In the genomic region with DNA sequence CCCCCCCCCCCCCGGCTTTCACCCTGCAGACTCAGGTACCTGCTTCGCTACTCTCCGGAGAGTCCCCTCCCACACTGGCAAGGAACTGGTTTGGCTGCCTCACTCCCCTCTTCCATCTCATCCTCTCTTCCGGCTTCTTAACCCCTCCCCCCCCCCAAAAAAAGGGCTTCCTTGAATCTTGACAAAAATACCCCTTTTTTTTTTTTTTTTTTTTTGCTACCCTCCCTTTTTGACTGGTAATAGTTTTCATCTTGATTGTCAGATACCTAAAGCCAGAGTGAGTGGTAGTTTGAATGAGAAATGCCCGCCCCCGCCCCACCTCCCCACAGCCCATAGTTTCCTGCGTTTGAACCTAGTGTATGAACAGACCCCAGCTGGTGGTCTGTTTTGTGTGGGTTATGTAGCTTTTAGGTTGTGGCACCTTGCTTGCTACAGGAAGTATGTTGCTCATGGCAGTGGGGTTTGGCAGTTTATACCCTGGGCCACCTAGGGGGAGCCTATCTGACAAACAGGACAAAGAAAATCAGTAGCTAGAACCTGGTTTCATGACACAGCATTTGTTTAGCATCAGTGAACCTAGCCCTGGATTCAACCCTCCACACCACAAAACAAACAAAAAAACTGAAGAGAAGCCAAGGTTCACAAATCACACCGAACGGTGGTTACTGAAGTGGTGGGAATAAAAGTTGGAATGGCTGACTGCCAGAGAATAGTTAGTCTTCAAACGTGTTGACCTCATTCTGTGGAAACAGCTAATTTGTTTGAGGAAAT, we compare ENCODE assay signal across 7 mouse cellular contexts. TPM values are rescaled to one million over a fixed set of nuclear protein-coding genes. Genes with fewer than 3 reads are reported as not detected.
DNase-seq lines count a peak whose midpoint lies in the region; ATAC-seq and TF ChIP-seq lines count a peak whose summit lies in the region.

No protein-coding gene starts in this region.

- peak overlapping the region; percentile 25 for H3K4me3 ChIP-seq in limb, embryonic 12.5 days (replicated peaks)
- H3K4me3 ChIP-seq in myocyte, result no peak overlapping the region

- ATAC-seq in hematopoietic stem cell, adult 5-6 weeks (replicated peaks in 1 of 2; ENCODE audit: insufficient read depth in 1 of 2, low FRiP score in 2 of 2, low TSS enrichment in 1 of 2, low read depth in 1 of 2, poor library complexity in 2 of 2, severe bottlenecking in 2 of 2), result peak; percentile 23 to 47
- no peak for ATAC-seq in limb, embryonic 12.5 days (ENCODE audit: insufficient number of reproducible peaks, insufficient read depth, low FRiP score, low TSS enrichment, low read depth)

- H3K36me3 ChIP-seq in limb, embryonic 12.5 days, result no peaks in the 10 kb centered on the region
- H3K36me3 ChIP-seq in myocyte (ENCODE audit: control insufficient read depth, insufficient read depth), result no peaks in the 10 kb centered on the region

- no peaks in the 10 kb centered on the region for H3K79me2 ChIP-seq in myocyte (ENCODE audit: control insufficient read depth, insufficient read depth)

- no peak for TF ChIP-seq POLR2A in myocyte (IDR thresholded peaks at IDR 0.05; ENCODE audit: insufficient read length, low read depth)

- 37% methylated on average over 8 of the region's 10 CpGs for WGBS in limb, embryonic 12.5 days

- no peak overlapping the region for H3K27ac ChIP-seq in limb, embryonic 12.5 days

- DNase-seq in CD8-positive naive resting alpha-beta T cell, adult 2 months (ENCODE audit: low read depth in 2 of 2, low spot score in 2 of 2), result peak; percentile 68 to 79
- DNase-seq in NIH3T3 (ENCODE audit: low read depth), result peak; percentile 31
- DNase-seq in left cerebral cortex, adult 8-10 months (ENCODE audit: low spot score in 2 of 2), result no peak
- DNase-seq in frontal cortex, postnatal 25 days (ENCODE audit: low spot score in 2 of 2), result no peak

- H3K4me1 ChIP-seq in limb, embryonic 12.5 days (replicated peaks), result peaks cover 39% of the 10 kb centered on the region

- H3K9ac ChIP-seq in limb, embryonic 12.5 days (replicated peaks), result no peak overlapping the region

- no peaks in the 10 kb centered on the region for H3K9me3 ChIP-seq in limb, embryonic 12.5 days

- H3ac ChIP-seq in myocyte (ENCODE audit: control insufficient read depth, insufficient read length), result no peak overlapping the region

- H3K4me2 ChIP-seq in limb, embryonic 12.5 days, result peak overlapping the region; percentile 69
- H3K4me2 ChIP-seq in myocyte (ENCODE audit: low read depth), result peak overlapping the region; percentile 71

- peaks cover 24% of the 10 kb centered on the region for H3K27me3 ChIP-seq in limb, embryonic 12.5 days
- no peaks in the 10 kb centered on the region for H3K27me3 ChIP-seq in myocyte (ENCODE audit: control insufficient read depth, insufficient read depth, insufficient read length)

TF ChIP-seq in myocyte, 11 proteins besides CTCF, POLR2A, EP300 and RAD21:
- no peak for TF ChIP-seq E2F4 (IDR thresholded peaks at IDR 0.05; ENCODE audit: insufficient read depth)
- TF ChIP-seq CEBPB (IDR thresholded peaks at IDR 0.05; ENCODE audit: insufficient read depth, poor library complexity, severe bottlenecking), result no peak

RNA-seq across cellular contexts. Expression of a gene that starts 1.3 kb away (rescaled TPM):
- 19.4 and 24.0 TPM in 2 replicates for total RNA-seq in hematopoietic stem cell, adult 5-6 weeks (2017)
- polyA plus RNA-seq in limb, embryonic 12.5 days (2016; fragmentation: Nextera tagmentation; extraction: Ambion mirVana), result 9.7 and 11.1 TPM in 2 replicates
- 1.4 TPM for polyA plus RNA-seq in myocyte (2012; fragmentation: generic; extraction: Trizol)
- total RNA-seq in left cerebral cortex, adult 8-10 months (2022), result 1 to 10 TPM; 4.2 to 6.2 (median 5.2) TPM

RNA-seq across cellular contexts. Expression of a gene that starts 13.6 kb away (rescaled TPM):
- total RNA-seq in hematopoietic stem cell, adult 5-6 weeks (2017), result not detected in 2 replicates
- polyA plus RNA-seq in limb, embryonic 12.5 days (2016; fragmentation: Nextera tagmentation; extraction: Ambion mirVana), result not detected in 2 replicates
- polyA plus RNA-seq in myocyte (2012; fragmentation: generic; extraction: Trizol), result not detected
- not detected for total RNA-seq in left cerebral cortex, adult 8-10 months (2022)

RNA-seq across cellular contexts. Expression of a gene that starts 24.1 kb away (rescaled TPM):
- 339 and 626 TPM in 2 replicates for total RNA-seq in hematopoietic stem cell, adult 5-6 weeks (2017)
- polyA plus RNA-seq in limb, embryonic 12.5 days (2016; fragmentation: Nextera tagmentation; extraction: Ambion mirVana), result 1,855 and 1,928 TPM in 2 replicates
- polyA plus RNA-seq in myocyte (2012; fragmentation: generic; extraction: Trizol), result 3,517 TPM
- total RNA-seq in left cerebral cortex, adult 8-10 months (2022), result 100 to 1,000 TPM; 528 to 550 (median 540) TPM

RNA-seq across cellular contexts. Expression of a gene that starts 37.6 kb away (rescaled TPM):
- 4.7 and 5.6 TPM in 2 replicates for total RNA-seq in hematopoietic stem cell, adult 5-6 weeks (2017)
- polyA plus RNA-seq in limb, embryonic 12.5 days (2016; fragmentation: Nextera tagmentation; extraction: Ambion mirVana), result 9.2 and 9.8 TPM in 2 replicates
- polyA plus RNA-seq in myocyte (2012; fragmentation: generic; extraction: Trizol), result 1.3 TPM
- 10 to 100 TPM; 13.3 to 16.5 (median 15.5) TPM for total RNA-seq in left cerebral cortex, adult 8-10 months (2022)

RNA-seq across cellular contexts. Expression of a gene that starts 54.7 kb away (rescaled TPM):
- 12.2 and 12.6 TPM in 2 replicates for total RNA-seq in hematopoietic stem cell, adult 5-6 weeks (2017)
- 9.2 and 9.4 TPM in 2 replicates for polyA plus RNA-seq in limb, embryonic 12.5 days (2016; fragmentation: Nextera tagmentation; extraction: Ambion mirVana)
- polyA plus RNA-seq in myocyte (2012; fragmentation: generic; extraction: Trizol), result 0.13 TPM
- total RNA-seq in left cerebral cortex, adult 8-10 months (2022), result 1 to 10 TPM; 2.6 to 5.2 (median 3.8) TPM

Comparison
In these comparisons a context has a peak if more than half of its experiments do, and no peak if none do; other contexts are left out.
1. DNase-seq: peak in CD8-positive naive resting alpha-beta T cell, adult 2 months (2 of 2) and NIH3T3 (single experiment); none in left cerebral cortex, adult 8-10 months (0 of 2) and frontal cortex, postnatal 25 days (0 of 2).